Mouse (Mus musculus): ENCODE results near the gene Olfr382.
"Not testable (repeated sequence)": the region's sequence is repeated elsewhere in the genome, so short reads cannot be mapped to it uniquely, and the experiment has no call there.

Olfr382 gene

GRCm38 (mm10) chr11:73517097-73517496 lies at the start of gene Olfr382:
Gene Olfr382, minus strand, starts transcription at chr11:73517197.
- DNase-seq = no peak

DNA sequence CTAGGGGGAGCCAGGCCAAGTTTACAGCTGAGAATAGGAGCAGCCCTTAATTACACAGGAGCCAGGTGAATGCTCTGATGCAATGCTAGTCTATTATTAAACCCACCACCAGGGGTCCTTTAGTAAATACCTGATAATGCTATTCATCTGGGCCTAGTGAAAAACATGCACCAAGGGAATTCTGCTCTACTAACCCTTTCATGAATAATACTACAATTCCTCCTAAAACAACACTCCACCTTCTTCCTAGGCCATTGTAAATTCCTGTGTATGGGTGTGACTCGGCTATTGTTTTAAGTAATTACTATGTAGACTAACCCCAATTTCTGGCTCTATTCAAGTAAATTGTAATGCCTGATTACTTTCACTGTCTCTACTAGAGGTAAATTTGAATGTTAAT lies 12.0 kb upstream of the Olfr382 start:
- not testable (repeated sequence) for DNase-seq

- DNase-seq = no peak
Measured at GRCm38 (mm10) chr11:73491503-73491902, 25.5 kb downstream of the Olfr382 start, which contains the start of gene Olfr381. Gene Olfr381, minus strand, starts transcription at chr11:73491603.
